Mouse (Mus musculus) E14TG2a.4 (cell line): ENCODE measurements around the gene Rdx.

ENCODE experiments used
- CTCF ChIP-seq: conservative IDR thresholded peaks from 2 replicates; pipeline ENCODE4 v1.5.1; 2014; ENCODE audit warnings: low read length
- NANOG ChIP-seq: IDR thresholded peaks from 2 replicates; pipeline ENCODE4 v1.6.1; 2014; ENCODE audit warnings: borderline replicate concordance, low read length, mixed read lengths

DNA sequence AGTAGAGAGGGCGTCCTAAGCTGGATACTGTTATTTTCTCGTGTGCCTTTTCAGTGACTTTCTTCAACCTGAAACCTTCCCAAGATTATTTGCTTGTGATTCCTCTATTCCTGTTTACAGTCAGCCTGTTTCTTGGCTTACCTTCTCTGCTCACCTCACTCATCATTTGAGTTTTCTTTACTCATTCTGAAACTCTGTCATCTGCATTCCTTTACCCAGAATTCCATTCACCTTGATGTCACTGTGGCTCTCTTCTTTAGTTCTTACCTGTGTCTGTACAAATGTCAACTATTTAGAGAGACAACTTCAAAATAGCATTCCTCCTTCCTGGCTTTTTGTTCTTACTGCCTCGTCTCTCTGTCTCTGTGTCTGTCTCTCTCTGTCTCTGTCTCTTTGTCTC, 29.9 kb upstream of the Rdx start:
- TF ChIP-seq CTCF (no peak), NANOG (no peak)
